Mouse (Mus musculus) 3T3-L1 (cell line): ENCODE measurements at regions not wholly inside any gene's neighbourhood (a gene's known extent, or its start where the extent isn't known, plus 50 kb on each side); places are given as distances from the start of the nearest gene placed in this dataset.

Experiments
- DNase-seq: peaks from one replicate; pipeline ENCODE4 v3.0.0-alpha.2; 2015; ENCODE audit warnings: low read depth, low spot score

GRCm38 (mm10) chrX:13921867-13922266 lies 70.7 kb upstream of the Cask start:
- DNase-seq: no peak

- DNase-seq: peak; percentile 33
Observed at GRCm38 (mm10) chrX:13918659-13919058, 67.5 kb upstream of the Cask start.
